Mouse (Mus musculus) bone marrow macrophage, adult 2 months (primary cell): Measurements from ENCODE around the gene Hist1h1d. TPM values are rescaled to one million over a fixed set of nuclear protein-coding genes. Genes with fewer than 3 reads are reported as not detected.

Experiments
- H3K27ac ChIP-seq: 2 replicates; pipeline ENCODE4 v1.5.1; 2012; ENCODE audit warnings: low read depth, low read length; ENCODE audit not compliant: insufficient read depth
- H3K4me1 ChIP-seq: 2 replicates; pipeline ENCODE4 v1.6.1; 2012; ENCODE audit warnings: low read length; ENCODE audit not compliant: control insufficient read depth, insufficient read depth
- H3K4me3 ChIP-seq: 2 replicates; pipeline ENCODE4 v1.5.1; 2012; ENCODE audit warnings: mild to moderate bottlenecking, low read length, moderate library complexity; ENCODE audit not compliant: insufficient read depth
- CTCF ChIP-seq: IDR thresholded peaks from 2 replicates; pipeline ENCODE4 v1.5.1; 2012; ENCODE audit warnings: low read depth, mild to moderate bottlenecking, low read length, moderate library complexity
- POLR2A ChIP-seq: IDR thresholded peaks from 2 replicates; pipeline ENCODE4 v1.6.1; 2012; ENCODE audit warnings: mild to moderate bottlenecking, low read depth, low read length, borderline replicate concordance
- polyA plus RNA-seq: library from polyadenylated mRNA; stranded (reverse); fragments of >200 nt; gene quantifications from 2 replicates; pipeline ENCODE4 v1.2.4, GENCODE M21; 2012; ENCODE audit not compliant: missing spikeins, insufficient read depth, insufficient read length

The Hist1h1d gene
- polyA plus RNA-seq, 1 experiment, result 0.39 TPM

GRCm38 (mm10) chr13:23575271-23575851 lies 22.3 kb downstream of the Hist1h1d start, which contains the start of gene Hist1h3d:
Gene Hist1h3d, plus strand, starts transcription at chr13:23575763.
- no peak for TF ChIP-seq CTCF
- TF ChIP-seq POLR2A, result no peak
- peak within 1 kb of the TSS; percentile 63 for H3K4me3 ChIP-seq
- peak within 1 kb of the TSS; percentile 83 for H3K27ac ChIP-seq
- peaks cover 10% of the 10 kb centered on the region for H3K4me1 ChIP-seq

DNA sequence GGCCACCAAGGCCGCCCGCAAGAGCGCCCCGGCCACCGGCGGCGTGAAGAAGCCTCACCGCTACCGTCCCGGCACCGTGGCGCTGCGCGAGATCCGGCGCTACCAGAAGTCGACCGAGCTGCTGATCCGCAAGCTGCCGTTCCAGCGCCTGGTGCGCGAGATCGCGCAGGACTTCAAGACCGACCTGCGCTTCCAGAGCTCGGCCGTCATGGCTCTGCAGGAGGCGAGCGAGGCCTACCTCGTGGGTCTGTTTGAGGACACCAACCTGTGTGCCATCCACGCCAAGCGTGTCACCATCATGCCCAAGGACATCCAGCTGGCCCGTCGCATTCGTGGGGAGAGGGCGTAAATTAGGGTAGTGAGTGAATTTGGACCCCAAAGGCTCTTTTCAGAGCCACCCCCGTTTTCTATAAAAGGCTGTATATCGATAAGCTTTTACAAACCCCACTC lies 22.8 kb downstream of the Hist1h1d start:
- H3K4me3 ChIP-seq, result peak overlapping the region; percentile 63
- peaks cover 12% of the 10 kb centered on the region for H3K4me1 ChIP-seq
- H3K27ac ChIP-seq, result peak overlapping the region; percentile 81

- Histone ChIP-seq H3K27ac (peak overlapping the region; percentile 81), H3K4me1 (peaks cover 12% of the 10 kb centered on the region), H3K4me3 (peak overlapping the region; percentile 63)
- TF ChIP-seq POLR2A, result no peak
- TF ChIP-seq CTCF, result no peak
These were observed 23.4 kb downstream of the Hist1h1d start for GRCm38 (mm10) chr13:23576351-23576881.

- Histone ChIP-seq H3K4me3 (peak overlapping the region; percentile 63), H3K27ac (peak overlapping the region; percentile 81; the same call in 1 of the 2 replicates), H3K4me1 (peaks cover 12% of the 10 kb centered on the region)
- TF ChIP-seq CTCF (no peak), POLR2A (no peak)
These were observed 24.0 kb downstream of the Hist1h1d start for GRCm38 (mm10) chr13:23576906-23577639.

DNA sequence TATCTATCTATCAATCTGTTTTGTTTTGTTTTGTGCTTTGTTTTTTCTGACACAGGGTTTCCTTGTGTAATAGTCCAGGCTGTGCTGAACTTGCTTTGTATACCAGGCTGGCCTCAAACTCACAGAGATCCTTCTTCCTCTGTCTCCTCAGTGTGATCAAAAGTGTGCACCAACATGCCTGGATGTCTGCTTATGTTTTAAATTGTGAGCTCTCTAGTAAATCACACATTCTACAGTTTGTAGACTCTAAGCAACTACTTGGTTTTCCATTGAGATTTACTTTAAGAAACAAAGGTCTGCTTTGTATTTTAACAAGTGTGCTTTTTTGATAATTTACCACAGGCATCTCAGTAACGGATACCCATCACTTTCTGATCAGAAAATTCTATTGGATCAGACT lies 24.8 kb downstream of the Hist1h1d start:
- H3K27ac ChIP-seq, result no peak overlapping the region
- H3K4me3 ChIP-seq, result no peak overlapping the region
- H3K4me1 ChIP-seq, result peaks cover 16% of the 10 kb centered on the region
- TF ChIP-seq CTCF (no peak), POLR2A (no peak)

DNA sequence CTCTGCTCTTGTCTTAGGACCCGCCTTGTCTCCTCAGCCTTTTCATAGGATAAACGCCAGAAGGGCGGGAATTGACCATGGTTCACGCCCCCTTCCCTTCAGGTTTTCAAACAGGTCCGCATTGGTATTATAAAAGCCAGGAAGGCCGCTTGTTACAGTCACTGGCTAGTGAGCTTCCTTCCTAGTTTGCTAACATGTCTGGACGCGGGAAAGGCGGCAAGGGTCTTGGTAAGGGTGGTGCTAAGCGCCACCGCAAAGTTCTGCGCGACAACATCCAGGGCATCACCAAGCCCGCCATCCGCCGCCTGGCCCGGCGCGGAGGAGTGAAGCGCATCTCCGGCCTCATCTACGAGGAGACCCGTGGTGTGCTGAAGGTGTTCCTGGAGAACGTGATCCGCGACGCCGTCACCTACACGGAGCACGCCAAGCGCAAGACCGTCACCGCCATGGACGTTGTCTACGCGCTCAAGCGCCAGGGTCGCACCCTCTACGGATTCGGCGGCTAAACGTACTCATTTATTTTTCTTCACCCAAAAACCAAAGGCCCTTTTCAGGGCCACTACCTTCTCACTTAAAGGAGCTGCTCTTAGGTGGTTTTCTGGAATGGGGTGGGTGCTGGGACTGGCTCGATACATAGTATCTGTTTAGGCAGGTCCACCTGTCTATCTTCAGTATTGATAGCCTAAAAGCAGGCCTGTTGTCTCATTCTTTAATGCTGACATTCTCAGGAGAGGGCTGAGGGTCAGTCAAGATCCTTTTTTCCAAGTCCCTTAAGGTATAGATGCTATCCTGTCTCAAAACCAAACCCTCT lies 28.6 kb downstream of the Hist1h1d start, which contains the start of gene Hist1h4d:
Gene Hist1h4d, plus strand, starts transcription at position 191 of the 811 bp plus-strand sequence.
- H3K27ac ChIP-seq, result peak within 1 kb of the TSS; percentile 75
- H3K4me3 ChIP-seq, result peak within 1 kb of the TSS; percentile 57
- peaks cover 26% of the 10 kb centered on the region for H3K4me1 ChIP-seq
- peak; percentile 96 for TF ChIP-seq POLR2A
- TF ChIP-seq CTCF, result no peak

GRCm38 (mm10) chr13:23582219-23583056 lies 29.4 kb downstream of the Hist1h1d start:
- peaks cover 23% of the 10 kb centered on the region for H3K4me1 ChIP-seq
- peak overlapping the region; percentile 57 for H3K4me3 ChIP-seq
- H3K27ac ChIP-seq, result peak overlapping the region; percentile 75

DNA sequence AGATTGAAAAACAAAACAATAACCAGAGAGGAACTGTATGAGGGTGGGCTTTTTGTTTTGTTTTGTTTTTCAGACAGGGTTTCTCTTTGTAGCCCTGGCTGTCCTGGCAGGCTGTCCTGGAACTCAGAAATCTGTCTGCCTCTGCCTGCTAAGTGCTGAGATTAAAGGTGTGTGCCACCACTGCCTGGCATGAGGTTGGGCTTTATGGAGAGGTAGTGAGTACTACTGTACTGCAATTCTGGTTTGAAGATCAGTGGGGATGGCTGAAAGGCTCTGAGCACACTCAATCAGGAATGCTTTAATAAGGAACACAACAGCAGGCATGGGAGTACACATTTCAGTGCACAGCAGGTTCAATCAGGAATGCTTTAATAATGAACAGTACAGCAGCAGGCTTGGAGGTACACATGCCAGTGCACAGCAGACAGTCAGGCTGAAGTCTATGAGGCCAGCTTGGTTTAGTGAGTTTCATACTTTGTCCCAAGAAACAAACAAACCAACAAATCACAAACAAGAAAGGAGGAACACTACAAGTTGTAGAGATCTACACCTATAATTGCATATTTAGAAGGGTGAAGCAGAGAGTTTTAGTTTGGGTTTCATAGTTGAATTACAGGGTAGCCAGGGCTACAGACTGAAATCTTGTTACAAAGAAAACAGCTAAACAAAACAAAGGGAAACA lies 30.5 kb downstream of the Hist1h1d start:
- Histone ChIP-seq H3K27ac (peak overlapping the region; percentile 75), H3K4me3 (no peak overlapping the region), H3K4me1 (peaks cover 21% of the 10 kb centered on the region)
- no peak for TF ChIP-seq POLR2A
- TF ChIP-seq CTCF, result no peak

More at GRCm38 (mm10) chr13:23582219-23583056, 29.4 kb downstream of the Hist1h1d start:
- no peak for TF ChIP-seq CTCF
- TF ChIP-seq POLR2A, result no peak

GRCm38 (mm10) chr13:23584331-23584730 lies 31.3 kb downstream of the Hist1h1d start:
- TF ChIP-seq POLR2A (no peak), CTCF (no peak)
- H3K27ac ChIP-seq, result peak overlapping the region; percentile 90
- H3K4me3 ChIP-seq, result peak overlapping the region; percentile 38
- H3K4me1 ChIP-seq, result peaks cover 27% of the 10 kb centered on the region
